Mouse (Mus musculus): ENCODE measurements around the gene Hsd3b7. TPM values are rescaled to one million over a fixed set of nuclear protein-coding genes. Genes with fewer than 3 reads are reported as not detected.

The Hsd3b7 gene
- polyA plus RNA-seq (2012; ENCODE audit: insufficient read depth, insufficient read length, missing spikeins) = 39.6 and 47.1 TPM in 2 replicates

- peak within 1 kb of the TSS; percentile 68 for H3K27ac ChIP-seq (replicated peaks; ENCODE audit: low read depth, low read length)
- peak within 1 kb of the TSS; percentile 54 for H3K4me3 ChIP-seq (ENCODE audit: insufficient read depth, low read depth, low read length)
- H3K4me1 ChIP-seq (ENCODE audit: control insufficient read depth, insufficient read depth, insufficient read length, low read length) = peaks cover 8% of the 10 kb centered on the region; the same call in 1 of the 2 replicates
These were observed at the start of gene Hsd3b7 for GRCm38 (mm10) chr7:127800435-127801009. Gene Hsd3b7, plus strand, starts transcription at chr7:127800604.

- Histone ChIP-seq H3K4me1 (ENCODE audit: control insufficient read depth, insufficient read depth, insufficient read length, low read length) (no peaks in the 10 kb centered on the region), H3K4me3 (ENCODE audit: insufficient read depth, low read depth, low read length) (no peak overlapping the region), H3K27ac (replicated peaks; ENCODE audit: low read depth, low read length) (no peak overlapping the region)
These were observed 48.8 kb upstream of the Hsd3b7 start for GRCm38 (mm10) chr7:127751619-127752018.

GRCm38 (mm10) chr7:127752069-127752468 lies 48.3 kb upstream of the Hsd3b7 start:
- H3K27ac ChIP-seq (replicated peaks; ENCODE audit: low read depth, low read length) = no peak overlapping the region
- no peak overlapping the region for H3K4me3 ChIP-seq (ENCODE audit: insufficient read depth, low read depth, low read length)
- H3K4me1 ChIP-seq (ENCODE audit: control insufficient read depth, insufficient read depth, insufficient read length, low read length) = no peaks in the 10 kb centered on the region

GRCm38 (mm10) chr7:127753158-127753557 lies 47.2 kb upstream of the Hsd3b7 start:
- Histone ChIP-seq H3K4me3 (ENCODE audit: insufficient read depth, low read depth, low read length) (no peak overlapping the region), H3K27ac (replicated peaks; ENCODE audit: low read depth, low read length) (no peak overlapping the region), H3K4me1 (ENCODE audit: control insufficient read depth, insufficient read depth, insufficient read length, low read length) (no peaks in the 10 kb centered on the region)

GRCm38 (mm10) chr7:127753741-127754140 lies 46.7 kb upstream of the Hsd3b7 start:
- no peaks in the 10 kb centered on the region for H3K4me1 ChIP-seq (ENCODE audit: control insufficient read depth, insufficient read depth, insufficient read length, low read length)
- no peak overlapping the region for H3K4me3 ChIP-seq (ENCODE audit: insufficient read depth, low read depth, low read length)
- H3K27ac ChIP-seq (replicated peaks; ENCODE audit: low read depth, low read length) = no peak overlapping the region

GRCm38 (mm10) chr7:127759716-127760115 lies 40.7 kb upstream of the Hsd3b7 start:
- Histone ChIP-seq H3K27ac (replicated peaks; ENCODE audit: low read depth, low read length) (no peak overlapping the region), H3K4me3 (ENCODE audit: insufficient read depth, low read depth, low read length) (no peak overlapping the region), H3K4me1 (ENCODE audit: control insufficient read depth, insufficient read depth, insufficient read length, low read length) (no peaks in the 10 kb centered on the region)

- no peak overlapping the region for H3K4me3 ChIP-seq (ENCODE audit: insufficient read depth, low read depth, low read length)
- no peak overlapping the region for H3K27ac ChIP-seq (replicated peaks; ENCODE audit: low read depth, low read length)
- H3K4me1 ChIP-seq (ENCODE audit: control insufficient read depth, insufficient read depth, insufficient read length, low read length) = no peaks in the 10 kb centered on the region
These were observed 39.9 kb upstream of the Hsd3b7 start for GRCm38 (mm10) chr7:127760478-127760877.

- Histone ChIP-seq H3K4me3 (ENCODE audit: insufficient read depth, low read depth, low read length) (no peak overlapping the region), H3K27ac (replicated peaks; ENCODE audit: low read depth, low read length) (no peak overlapping the region), H3K4me1 (ENCODE audit: control insufficient read depth, insufficient read depth, insufficient read length, low read length) (no peaks in the 10 kb centered on the region)
These were observed 39.4 kb upstream of the Hsd3b7 start for GRCm38 (mm10) chr7:127761026-127761425.

GRCm38 (mm10) chr7:127763642-127764041 lies 36.8 kb upstream of the Hsd3b7 start:
- H3K4me3 ChIP-seq (ENCODE audit: insufficient read depth, low read depth, low read length) = no peak overlapping the region
- H3K27ac ChIP-seq (replicated peaks; ENCODE audit: low read depth, low read length) = no peak overlapping the region

GRCm38 (mm10) chr7:127765756-127766155 lies 34.6 kb upstream of the Hsd3b7 start:
- H3K4me3 ChIP-seq (ENCODE audit: insufficient read depth, low read depth, low read length) = no peak overlapping the region
- H3K27ac ChIP-seq (replicated peaks; ENCODE audit: low read depth, low read length) = no peak overlapping the region
- no peaks in the 10 kb centered on the region for H3K4me1 ChIP-seq (ENCODE audit: control insufficient read depth, insufficient read depth, insufficient read length, low read length)

More at GRCm38 (mm10) chr7:127763642-127764041, 36.8 kb upstream of the Hsd3b7 start:
- no peaks in the 10 kb centered on the region for H3K4me1 ChIP-seq (ENCODE audit: control insufficient read depth, insufficient read depth, insufficient read length, low read length)

GRCm38 (mm10) chr7:127766851-127767609 lies 33.4 kb upstream of the Hsd3b7 start:
- peaks cover 4% of the 10 kb centered on the region; the same call in 1 of the 2 replicates for H3K4me1 ChIP-seq (ENCODE audit: control insufficient read depth, insufficient read depth, insufficient read length, low read length)

GRCm38 (mm10) chr7:127767671-127768345 lies 32.6 kb upstream of the Hsd3b7 start:
- H3K27ac ChIP-seq (replicated peaks; ENCODE audit: low read depth, low read length) = no peak overlapping the region
- H3K4me1 ChIP-seq (ENCODE audit: control insufficient read depth, insufficient read depth, insufficient read length, low read length) = peaks cover 4% of the 10 kb centered on the region; the same call in 1 of the 2 replicates
- H3K4me3 ChIP-seq (ENCODE audit: insufficient read depth, low read depth, low read length) = no peak overlapping the region

More at GRCm38 (mm10) chr7:127766851-127767609, 33.4 kb upstream of the Hsd3b7 start:
- H3K27ac ChIP-seq (replicated peaks; ENCODE audit: low read depth, low read length) = no peak overlapping the region
- H3K4me3 ChIP-seq (ENCODE audit: insufficient read depth, low read depth, low read length) = no peak overlapping the region

- Histone ChIP-seq H3K4me1 (ENCODE audit: control insufficient read depth, insufficient read depth, insufficient read length, low read length) (peaks cover 6% of the 10 kb centered on the region), H3K4me3 (ENCODE audit: insufficient read depth, low read depth, low read length) (no peak overlapping the region), H3K27ac (replicated peaks; ENCODE audit: low read depth, low read length) (no peak overlapping the region)
These were observed 31.9 kb upstream of the Hsd3b7 start for GRCm38 (mm10) chr7:127768346-127768996.

- Histone ChIP-seq H3K4me1 (ENCODE audit: control insufficient read depth, insufficient read depth, insufficient read length, low read length) (peaks cover 10% of the 10 kb centered on the region), H3K27ac (replicated peaks; ENCODE audit: low read depth, low read length) (peak overlapping the region; percentile 89), H3K4me3 (ENCODE audit: insufficient read depth, low read depth, low read length) (peak overlapping the region; percentile 85)
These were observed 31.3 kb upstream of the Hsd3b7 start for GRCm38 (mm10) chr7:127768997-127769593.

All from brown adipose tissue, adult 24 weeks (tissue).